Mouse (Mus musculus) brain, embryonic 14.5 days (tissue): ENCODE measurements around the gene 4930558C23Rik.
"Not testable (repeated sequence)": the region's sequence is repeated elsewhere in the genome, so short reads cannot be mapped to it uniquely, and the experiment has no call there.

Experiments used
- CTCF ChIP-seq: fragments of 200-500 bp; IDR thresholded peaks from 2 replicates; pipeline ENCODE4 v1.5.1; 2012; ENCODE audit warnings: inconsistent platforms, mild to moderate bottlenecking, moderate library complexity, borderline replicate concordance; ENCODE audit not compliant: insufficient read depth, insufficient read length; ENCODE audit errors: extremely low read depth
- POLR2A ChIP-seq: fragments of 200-500 bp; IDR thresholded peaks from 2 replicates; pipeline ENCODE4 v1.6.1; 2012; ENCODE audit warnings: mild to moderate bottlenecking, inconsistent platforms, borderline replicate concordance; ENCODE audit not compliant: poor library complexity, insufficient read depth, insufficient read length, severe bottlenecking; ENCODE audit errors: extremely low read depth

GRCm38 (mm10) chr3:95438636-95439035 is 36.0 kb upstream of the 4930558C23Rik start:
- TF ChIP-seq CTCF, POLR2A: not testable (repeated sequence)
